Mouse (Mus musculus): Measurements from ENCODE around the gene Lrmda.

The Lrmda gene

GRCm38 (mm10) chr14:22940576-22940975 is 921.1 kb downstream of the Lrmda start:
- no peak for DNase-seq (ENCODE audit: low read depth)

- DNase-seq (ENCODE audit: low read depth) = no peak
Measured at GRCm38 (mm10) chr14:22942569-22942968, 923.1 kb downstream of the Lrmda start.

GRCm38 (mm10) chr14:22949466-22949865 is 930.0 kb downstream of the Lrmda start:
- DNase-seq (ENCODE audit: low read depth) = no peak

DNA sequence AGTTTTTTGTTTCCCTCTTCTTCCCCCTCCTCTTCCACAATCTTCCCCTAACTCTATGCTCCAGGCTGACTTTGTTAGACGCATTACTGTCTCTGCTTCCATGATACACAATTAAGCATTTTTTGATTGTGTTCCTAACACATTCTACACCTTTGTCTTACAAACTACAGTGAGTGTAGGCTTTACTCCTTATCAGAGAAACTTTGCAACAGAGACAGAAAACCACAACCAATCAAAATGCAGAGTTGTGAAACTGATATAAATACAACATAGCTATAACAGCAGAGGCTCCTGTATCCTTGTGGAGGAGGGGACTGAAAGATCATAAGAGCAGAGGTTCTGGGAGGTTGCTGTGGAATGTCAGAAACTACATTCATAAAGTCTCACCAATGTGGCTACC is 933.5 kb downstream of the Lrmda start:
- DNase-seq (ENCODE audit: low read depth) = no peak

DNA sequence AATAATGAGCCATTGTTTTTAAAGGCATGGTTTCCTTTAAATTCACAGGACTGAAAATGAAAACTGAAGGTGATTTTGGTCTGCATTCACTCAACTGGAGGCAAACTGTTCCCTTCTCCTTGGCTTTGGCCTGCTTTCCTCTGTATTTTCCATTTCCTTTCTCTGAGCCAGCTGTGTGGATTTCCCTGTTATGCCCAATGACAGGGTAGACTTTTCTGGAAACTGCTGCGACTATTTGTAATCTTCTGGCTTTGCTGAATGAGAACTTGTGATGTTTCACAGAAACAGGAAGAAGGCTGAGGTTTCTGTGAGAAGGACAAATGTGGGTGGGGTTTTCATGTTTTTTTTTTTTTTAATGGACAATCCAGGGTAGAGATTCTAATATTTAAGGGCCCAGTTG is 940.7 kb downstream of the Lrmda start:
- DNase-seq (ENCODE audit: low read depth) = no peak

GRCm38 (mm10) chr14:22964796-22965660 is 945.5 kb downstream of the Lrmda start:
- DNase-seq (ENCODE audit: low read depth) = peak; percentile 20

- no peak for DNase-seq (ENCODE audit: low read depth)
Measured at GRCm38 (mm10) chr14:22968705-22969104, 949.2 kb downstream of the Lrmda start.

DNA sequence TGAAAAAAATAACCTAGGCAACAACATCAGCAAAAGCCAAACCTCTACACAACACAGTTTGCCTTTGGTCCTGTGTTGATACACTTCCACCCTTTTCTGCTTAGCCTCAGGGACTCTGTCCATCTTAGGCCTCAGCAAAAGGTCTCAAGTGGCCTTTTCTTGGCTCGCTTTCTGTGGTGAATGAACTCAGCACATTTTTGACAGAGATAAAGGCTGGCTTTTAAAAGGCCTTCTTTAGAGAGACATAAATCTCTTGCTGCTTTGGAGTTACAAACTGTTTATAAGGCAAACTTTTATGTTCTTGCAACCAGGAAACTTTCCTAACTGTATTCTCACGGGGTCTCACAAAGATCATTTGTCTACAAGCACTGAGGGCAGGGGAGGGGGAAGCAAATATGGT is 967.2 kb downstream of the Lrmda start:
- DNase-seq (ENCODE audit: low read depth) = peak; percentile 76

GRCm38 (mm10) chr14:22988090-22988669 is 968.7 kb downstream of the Lrmda start:
- DNase-seq (ENCODE audit: low read depth) = no peak

DNA sequence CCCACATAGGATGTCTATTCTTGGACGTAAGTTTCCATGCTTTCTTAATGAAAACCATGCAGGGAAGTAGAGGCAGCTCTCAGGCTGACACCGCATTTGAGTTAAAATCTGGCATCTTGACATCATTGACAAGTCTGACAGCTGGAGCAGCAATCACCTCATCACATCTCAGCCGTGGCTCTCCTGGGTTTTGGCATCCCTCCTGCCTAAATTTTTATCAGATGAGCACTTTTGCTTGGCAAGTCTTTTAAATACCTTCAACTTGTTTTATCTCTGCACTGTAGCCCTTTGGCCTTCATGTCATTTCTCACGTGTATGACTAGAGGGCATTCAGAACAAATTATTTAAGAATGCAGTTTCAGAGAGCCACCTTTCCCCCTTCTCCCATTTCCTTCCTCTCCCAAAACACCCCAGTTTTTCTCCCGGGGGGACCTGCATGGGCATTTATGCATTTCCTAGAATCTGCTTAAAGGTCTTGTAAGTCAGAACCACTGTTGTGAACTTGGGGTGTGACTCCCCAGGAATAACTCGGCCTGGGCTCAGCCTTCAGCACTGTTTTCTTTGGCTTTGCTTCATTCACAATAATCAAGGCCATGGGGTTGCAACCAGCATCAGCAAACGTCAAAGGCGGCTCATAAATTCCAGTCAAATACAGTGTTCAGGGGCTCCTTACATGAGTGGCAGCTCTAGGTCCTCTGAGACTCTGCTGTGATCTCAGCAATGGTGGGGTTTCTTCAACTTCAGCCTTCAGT is 975.8 kb downstream of the Lrmda start:
- DNase-seq (ENCODE audit: low read depth) = peak; percentile 93

DNA sequence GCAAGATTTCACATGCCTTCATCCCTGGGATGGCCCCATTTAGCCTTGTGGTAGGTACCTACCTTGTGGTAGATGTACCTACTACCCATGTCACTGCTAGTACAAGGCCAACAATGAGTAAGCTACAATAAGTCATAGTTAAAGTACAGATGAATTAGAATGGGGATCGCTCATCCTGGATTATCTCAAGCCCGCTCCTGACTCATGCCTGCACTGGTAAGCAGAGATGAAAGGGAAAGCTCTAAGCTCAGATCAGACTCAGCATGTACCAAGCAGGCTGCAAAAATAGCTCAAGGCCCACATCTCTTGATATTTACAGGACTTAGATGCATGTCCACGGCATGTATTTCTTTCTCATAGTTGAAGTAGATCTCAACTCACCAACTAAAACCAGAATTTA is 979.4 kb downstream of the Lrmda start:
- DNase-seq (ENCODE audit: low read depth) = no peak

GRCm38 (mm10) chr14:23011989-23012388 is 992.5 kb downstream of the Lrmda start:
- DNase-seq (ENCODE audit: low read depth) = peak; percentile 73

GRCm38 (mm10) chr14:23014747-23015286 is 995.3 kb downstream of the Lrmda start:
- DNase-seq (ENCODE audit: low read depth) = peak; percentile 53

DNA sequence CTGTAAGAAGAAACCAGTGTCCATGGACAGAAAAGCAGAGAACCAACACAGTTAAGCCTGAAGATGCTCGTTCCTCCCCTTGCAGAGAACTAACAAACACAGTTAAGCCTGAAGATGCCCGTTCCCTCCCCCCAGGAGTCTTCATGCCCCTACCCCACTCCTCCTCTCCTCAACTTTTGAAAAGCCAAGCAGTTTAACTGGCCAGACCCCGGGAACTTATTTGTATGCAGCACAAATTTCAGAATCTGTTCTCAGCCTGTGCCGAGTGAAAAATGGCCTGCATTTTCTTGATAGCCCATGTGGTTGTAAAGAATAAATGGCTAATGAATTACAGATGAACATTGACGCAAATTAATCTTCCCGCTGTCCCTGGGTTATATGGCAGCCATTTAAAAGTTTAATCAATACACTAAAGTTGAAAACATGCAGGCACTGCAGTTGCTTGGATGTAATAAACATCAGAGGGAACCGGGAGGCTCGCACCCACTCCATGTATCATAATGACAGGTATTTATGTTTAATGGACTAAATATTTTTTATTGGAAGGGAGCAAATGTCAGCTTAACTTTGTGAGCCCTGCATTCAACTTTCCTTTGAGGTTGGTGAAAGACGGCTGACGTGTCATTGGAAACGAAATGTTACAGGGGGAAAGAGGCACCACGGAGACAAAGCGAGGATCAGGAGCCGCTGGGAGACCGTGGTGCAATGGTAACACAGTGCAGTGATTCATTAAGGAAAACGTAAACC is 996.0 kb downstream of the Lrmda start:
- DNase-seq (ENCODE audit: low read depth) = no peak

- DNase-seq (ENCODE audit: low read depth) = no peak
Measured at GRCm38 (mm10) chr14:23016068-23016611, 996.6 kb downstream of the Lrmda start.

DNA sequence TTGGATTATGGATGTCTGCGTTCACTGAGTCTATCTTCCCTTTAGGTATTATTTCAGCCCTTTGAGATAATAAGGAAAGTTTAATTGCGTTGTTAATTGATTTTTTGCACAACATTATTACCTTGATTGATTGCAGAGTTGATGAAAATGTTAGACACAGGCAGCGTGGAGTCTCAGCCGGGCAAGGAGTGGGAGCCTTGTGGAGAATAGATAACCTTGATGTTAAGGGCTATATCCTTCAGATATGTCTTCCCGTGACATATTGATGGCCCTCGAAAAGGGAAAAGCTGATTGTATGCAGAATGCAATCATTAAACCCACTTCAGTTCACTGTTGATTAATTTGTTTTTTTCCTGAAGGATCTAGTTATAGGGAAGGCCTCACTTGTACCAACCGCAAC is 1021.5 kb downstream of the Lrmda start:
- no peak for DNase-seq (ENCODE audit: low read depth)

GRCm38 (mm10) chr14:23045322-23045721 is 1025.8 kb downstream of the Lrmda start:
- no peak for DNase-seq (ENCODE audit: low read depth)

GRCm38 (mm10) chr14:23046330-23046729 is 1026.8 kb downstream of the Lrmda start:
- DNase-seq (ENCODE audit: low read depth) = peak; percentile 92

DNA sequence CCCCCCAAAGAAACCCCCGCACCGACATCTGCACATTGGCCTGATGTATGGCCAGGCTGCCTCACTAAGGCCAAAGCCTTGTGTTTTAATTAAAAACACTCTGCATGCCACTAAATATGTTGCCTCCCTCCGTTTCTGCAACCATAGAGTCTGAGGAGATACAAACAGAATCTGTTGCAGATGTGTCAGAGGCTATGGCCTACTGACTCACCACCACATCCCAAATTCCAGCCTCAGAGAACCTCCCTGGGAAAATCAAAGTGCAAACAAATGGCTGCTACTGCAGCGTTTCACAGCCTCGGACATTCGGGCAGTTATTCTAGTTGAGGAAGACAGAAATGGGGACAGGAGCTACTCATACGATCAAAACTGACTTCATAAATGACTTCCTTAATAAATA is 1031.9 kb downstream of the Lrmda start:
- peak; percentile 73 for DNase-seq (ENCODE audit: low read depth)

DNA sequence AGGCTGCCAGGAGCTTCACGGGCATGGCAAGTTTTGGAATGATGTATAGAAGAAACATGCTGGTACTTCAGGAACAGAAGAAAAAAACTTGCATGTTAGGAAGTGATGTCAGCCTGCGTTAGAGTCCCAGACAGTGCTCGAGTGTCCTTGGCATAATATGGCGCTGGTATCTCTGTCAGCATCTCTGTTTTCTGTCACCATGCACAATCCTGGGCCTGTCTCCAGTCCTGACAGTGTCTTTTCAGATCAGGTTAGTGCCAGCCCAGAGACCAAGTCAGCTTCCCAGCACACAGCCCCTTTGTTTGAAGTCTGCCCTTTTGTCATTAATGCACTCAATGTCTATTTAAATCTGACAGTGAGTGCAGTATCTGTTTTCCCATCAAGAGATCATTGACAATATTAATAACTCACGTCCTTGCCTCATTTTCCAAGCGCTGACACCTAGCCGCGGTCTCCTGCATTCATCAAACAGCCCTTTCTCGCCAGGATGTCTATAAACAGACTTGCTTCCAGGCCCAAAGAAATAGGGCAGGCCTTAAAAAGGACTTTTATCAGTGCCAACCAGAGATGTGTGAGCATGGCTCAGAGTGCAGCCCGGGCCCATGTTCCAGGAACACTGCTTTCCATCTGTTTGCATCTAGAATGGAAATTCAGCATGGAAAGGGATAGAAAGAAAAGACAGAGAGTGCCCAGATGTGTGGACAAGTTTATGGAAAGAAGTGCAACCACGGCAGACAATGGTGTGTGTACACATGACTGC is 1033.5 kb downstream of the Lrmda start:
- DNase-seq (ENCODE audit: low read depth) = no peak
